Mouse (Mus musculus) urinary bladder, adult 18-20 months (tissue): ENCODE data around the gene Klhl3.

Experiments
- DNase-seq, 2 experiments: peaks; one replicate each; pipeline ENCODE4 v3.0.0; 2022; ENCODE audit warnings: low spot score in 2 of 2, mixed read lengths in 2 of 2

Gene Klhl3

GRCm38 (mm10) chr13:58066496-58067389 is 46.6 kb downstream of the Klhl3 start:
- peak in 1 of 2 experiments; percentile 20 for DNase-seq

DNA sequence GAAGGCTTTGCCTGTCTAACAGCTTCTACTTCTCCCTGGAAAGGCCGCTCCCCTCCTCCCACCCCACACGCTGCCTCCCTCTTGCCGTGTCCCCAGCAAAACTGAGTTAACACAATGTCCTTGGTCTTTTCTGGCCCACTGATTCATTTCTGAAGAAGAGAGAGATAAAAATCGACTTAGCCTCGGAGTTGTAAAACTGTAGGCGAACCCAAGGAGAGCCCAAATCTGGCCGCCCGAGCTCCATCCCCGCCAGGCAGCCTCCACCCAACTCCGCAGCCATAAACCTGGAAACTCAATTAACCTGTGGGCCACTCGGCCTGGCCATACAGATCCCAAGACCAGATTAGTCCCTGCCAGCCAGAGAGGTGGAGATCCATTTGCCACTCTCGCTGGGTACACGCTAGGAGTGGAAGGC is 47.3 kb downstream of the Klhl3 start:
- no peak for DNase-seq

GRCm38 (mm10) chr13:58065316-58065715 is 48.1 kb downstream of the Klhl3 start:
- no peak for DNase-seq

GRCm38 (mm10) chr13:58057953-58058870 is 55.2 kb downstream of the Klhl3 start:
- DNase-seq = no peak

DNA sequence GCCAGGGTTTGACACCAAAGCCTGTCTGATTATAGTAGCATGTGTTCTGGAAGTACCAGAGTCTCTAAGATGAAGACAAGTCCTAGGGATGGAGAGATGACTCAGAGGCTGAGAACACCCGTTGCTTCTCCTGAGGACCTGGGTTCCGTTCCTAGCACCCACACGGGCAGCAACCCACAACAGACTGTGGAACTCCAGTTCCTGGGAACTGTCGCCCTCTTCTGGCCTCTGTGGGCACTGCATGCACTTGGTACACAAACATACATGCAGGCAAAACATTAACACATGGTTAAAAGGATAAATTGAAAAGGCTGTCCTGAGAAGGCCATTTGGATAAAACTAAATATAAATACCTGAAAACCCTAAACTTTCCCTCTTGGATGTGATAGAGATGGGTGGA is 56.8 kb downstream of the Klhl3 start:
- DNase-seq = no peak

DNA sequence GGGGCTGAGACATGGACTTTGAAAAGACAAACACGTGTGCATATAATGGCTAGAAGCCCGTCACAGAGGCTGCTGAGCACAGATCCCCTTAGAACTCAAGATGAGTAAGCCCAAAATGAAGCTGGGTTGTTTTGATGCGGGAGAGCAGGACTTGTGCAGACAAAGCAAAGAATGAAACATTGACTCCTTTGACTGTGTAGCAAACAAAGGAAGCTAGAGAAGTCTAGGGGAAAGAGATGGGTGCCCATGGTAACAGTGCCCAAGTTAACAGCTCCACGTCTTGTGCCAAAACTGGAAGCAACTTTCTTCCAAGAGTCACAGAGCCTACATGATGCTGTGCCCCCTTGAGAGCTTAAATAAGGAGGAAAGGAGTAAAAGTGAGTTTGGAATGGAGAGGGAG is 59.8 kb downstream of the Klhl3 start:
- DNase-seq = no peak

GRCm38 (mm10) chr13:58051654-58052053 is 61.7 kb downstream of the Klhl3 start:
- no peak for DNase-seq

DNA sequence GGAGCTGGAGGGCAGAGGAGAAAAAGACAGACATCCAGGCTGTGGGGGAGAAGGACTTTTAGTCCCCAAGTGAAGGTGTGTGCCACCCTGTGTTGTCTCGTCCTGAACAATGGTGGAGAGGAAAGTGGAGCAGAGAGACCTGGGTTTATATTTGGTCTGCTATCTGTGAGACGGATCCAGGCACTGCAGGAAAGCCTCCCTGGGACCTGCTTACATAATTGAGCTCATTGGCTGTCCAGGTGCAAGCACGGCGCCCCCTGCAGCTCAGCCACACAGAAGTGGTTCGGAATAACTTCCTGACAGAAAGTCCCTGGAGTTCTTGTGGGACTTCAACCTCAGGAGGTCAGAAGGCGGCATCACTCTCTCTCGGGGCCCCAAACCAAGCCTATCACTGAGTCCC is 62.1 kb downstream of the Klhl3 start:
- DNase-seq = no peak

DNA sequence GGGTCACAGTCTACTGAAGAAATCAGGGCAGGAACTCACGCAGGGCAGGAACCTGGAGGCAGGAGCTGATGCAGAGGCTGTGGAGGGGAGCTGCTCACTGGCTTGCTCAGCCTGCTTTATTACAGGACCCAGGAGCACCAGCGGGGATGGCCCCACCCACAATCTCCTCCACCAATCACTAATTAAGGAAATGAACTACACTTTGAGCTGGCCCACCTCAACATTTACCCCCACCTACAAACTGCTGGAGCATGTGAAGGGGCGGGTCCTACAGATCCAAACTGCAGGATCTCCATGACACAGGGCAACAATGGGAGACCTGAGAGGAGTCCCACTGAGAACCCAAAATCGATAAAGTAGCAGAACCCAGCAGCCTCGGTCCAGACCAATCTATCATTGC is 64.3 kb downstream of the Klhl3 start:
- no peak for DNase-seq

DNA sequence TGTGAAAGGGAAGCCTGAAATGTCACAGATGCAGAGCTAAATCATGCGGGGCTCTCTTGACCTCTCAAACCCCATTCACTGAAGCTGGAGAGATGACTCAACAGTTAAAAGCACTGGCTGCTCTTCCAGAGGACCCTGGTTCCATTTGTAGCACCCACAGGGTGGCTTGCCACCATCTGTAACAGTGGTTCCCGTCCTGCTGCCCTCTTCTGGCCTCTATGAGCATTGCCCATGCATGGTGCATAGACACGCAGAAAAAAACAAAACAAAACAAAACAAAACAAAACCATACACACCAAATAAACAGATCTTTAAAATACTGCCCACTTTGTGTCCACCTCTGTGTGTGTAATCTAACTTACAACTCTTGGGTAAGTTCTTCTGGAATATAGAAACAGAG is 65.3 kb downstream of the Klhl3 start:
- no peak for DNase-seq

DNA sequence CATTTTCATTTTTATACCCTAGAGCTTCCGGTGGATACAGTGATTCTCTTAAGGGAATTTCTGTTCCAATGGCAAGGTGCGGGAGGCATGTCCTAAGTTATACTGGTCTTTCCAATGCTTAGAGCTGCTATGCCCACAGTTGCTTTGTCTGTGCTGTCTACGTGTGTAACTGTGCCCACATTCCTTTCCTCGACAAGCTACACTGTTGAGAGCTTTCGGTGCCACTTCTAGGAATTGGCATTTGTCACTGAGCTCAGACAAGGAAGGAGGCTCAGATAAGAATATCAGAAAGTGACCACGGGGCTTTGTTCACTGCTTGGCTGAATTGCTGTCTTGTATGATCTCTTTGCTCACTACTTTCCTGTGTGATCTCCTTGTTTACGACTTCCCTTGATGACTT is 67.2 kb downstream of the Klhl3 start:
- DNase-seq = no peak

- no peak for DNase-seq
Measured at GRCm38 (mm10) chr13:58045278-58045677, 68.1 kb downstream of the Klhl3 start.

GRCm38 (mm10) chr13:58043278-58043677 is 70.1 kb downstream of the Klhl3 start:
- DNase-seq = no peak

- no peak for DNase-seq
Measured at GRCm38 (mm10) chr13:58040112-58040511, 73.3 kb downstream of the Klhl3 start.

DNA sequence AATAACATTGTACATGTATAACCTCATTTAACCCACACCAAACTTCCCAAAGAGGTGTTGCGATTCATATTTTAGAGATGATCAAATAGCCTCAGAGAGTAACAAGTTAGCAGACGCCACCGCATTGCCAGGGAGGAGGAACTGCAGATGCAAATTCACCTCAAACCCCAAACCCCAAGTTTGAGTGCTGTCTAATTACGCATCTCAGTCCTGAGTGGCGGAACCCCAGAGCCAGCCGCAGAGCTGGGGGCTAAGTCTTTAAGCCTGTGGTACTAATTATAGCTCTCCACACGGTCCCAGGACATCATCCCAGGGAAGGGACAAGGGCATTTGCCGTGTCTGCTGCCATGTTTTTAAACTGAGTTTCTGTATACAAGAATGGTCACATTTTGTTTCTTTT is 75.9 kb downstream of the Klhl3 start:
- no peak for DNase-seq

DNA sequence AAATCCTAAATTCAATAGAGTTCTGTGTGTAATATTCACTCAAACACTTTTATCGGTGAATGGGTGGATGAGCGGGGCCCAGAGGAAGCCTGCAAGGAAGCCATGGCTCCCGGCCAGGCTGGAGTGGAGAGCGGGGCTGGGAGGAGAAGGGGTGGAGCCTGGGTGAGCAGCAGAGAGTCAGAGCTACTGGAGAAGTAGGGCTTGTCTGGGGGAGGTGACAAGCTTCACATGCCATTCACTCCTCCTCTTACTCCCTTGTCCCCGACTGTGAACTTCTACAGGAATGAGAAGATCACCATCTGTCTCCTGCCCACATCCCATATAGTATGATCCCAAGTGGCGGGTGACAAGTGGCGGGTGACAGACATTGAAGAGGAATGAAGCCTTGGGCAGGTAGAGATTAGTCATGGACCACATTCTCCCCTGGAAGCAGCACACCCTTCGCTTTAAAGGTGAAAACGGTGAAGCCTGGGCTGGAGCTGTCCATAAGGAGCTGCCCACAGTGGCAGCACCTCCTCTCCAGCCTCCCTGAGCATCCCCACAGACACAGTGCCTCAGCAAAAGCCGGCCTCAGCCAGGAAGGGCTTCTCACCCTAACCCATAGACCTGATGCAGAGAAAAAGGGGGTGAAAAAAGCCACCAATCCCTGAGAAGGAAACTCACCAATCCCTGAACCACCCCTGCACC is 77.8 kb downstream of the Klhl3 start:
- DNase-seq = no peak

GRCm38 (mm10) chr13:58034985-58035384 is 78.4 kb downstream of the Klhl3 start:
- no peak for DNase-seq

GRCm38 (mm10) chr13:58034507-58034906 is 78.9 kb downstream of the Klhl3 start:
- no peak for DNase-seq

GRCm38 (mm10) chr13:58031755-58032154 is 81.6 kb downstream of the Klhl3 start:
- DNase-seq = peak; percentile 15 to 50

DNA sequence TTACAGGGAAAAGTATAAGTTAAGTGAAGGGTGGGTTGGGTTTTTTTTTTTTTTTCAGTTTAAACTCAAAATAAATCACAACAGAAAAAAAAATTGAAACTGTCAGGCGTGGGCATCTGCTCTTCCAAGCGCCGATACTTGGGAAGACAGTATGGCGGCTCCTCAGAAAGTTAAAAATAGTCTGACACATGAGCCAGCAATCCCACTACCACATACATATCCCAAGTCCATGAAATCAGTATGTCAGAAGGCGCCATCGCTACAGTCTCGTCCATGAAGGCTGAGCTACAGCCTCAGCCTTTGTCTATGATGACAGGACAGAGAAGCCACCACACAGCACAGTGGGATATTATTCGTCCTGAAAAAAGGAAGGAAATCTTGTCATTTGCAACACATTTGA is 86.3 kb downstream of the Klhl3 start:
- no peak for DNase-seq

- no peak for DNase-seq
Measured at GRCm38 (mm10) chr13:58025701-58026414, 87.5 kb downstream of the Klhl3 start.
